Mouse (Mus musculus): ENCODE measurements at regions not wholly inside any gene's neighbourhood (a gene's known extent, or its start where the extent isn't known, plus 50 kb on each side); places are given as distances from the start of the nearest gene placed in this dataset.

DNA sequence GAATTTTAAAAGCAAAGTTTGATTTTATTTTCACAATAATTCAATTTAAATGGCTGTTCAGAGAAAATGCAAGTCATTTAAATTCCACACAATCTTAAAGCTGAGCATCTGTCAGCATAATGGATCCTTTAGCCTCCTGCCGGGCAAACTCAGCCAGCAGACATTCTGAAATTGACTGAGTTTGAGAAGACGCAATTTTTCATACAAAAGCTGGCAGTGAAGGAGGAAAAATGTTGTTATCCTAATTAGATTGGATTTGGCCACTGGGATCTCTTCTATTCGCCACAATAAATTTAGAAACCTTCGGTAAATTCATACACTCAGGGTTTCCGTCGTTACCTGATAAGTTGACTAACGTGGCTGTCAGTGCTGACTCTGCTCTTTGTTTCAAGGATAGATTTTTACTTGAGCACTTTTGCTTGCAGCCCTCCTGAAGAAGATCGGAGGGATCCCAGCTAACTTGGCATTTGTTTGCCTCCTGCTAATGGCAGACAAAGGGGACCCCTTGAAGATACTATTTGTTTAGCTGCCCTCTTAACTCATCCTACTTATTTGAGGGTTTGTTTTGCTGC lies 244.9 kb upstream of the Fsip2 start:
- Histone ChIP-seq H3K36me3 (replicated peaks) (no peaks in the 10 kb centered on the region), H3K4me2 (peak overlapping the region; percentile 39), H3K9ac (no peak overlapping the region), H3K4me3 (replicated peaks) (no peak overlapping the region), H3K27me3 (no peaks in the 10 kb centered on the region), H3K4me1 (no peaks in the 10 kb centered on the region), H3K27ac (0 out of 2 replicates have a peak overlapping the region, but pooled peaks have one; percentile 0), H3K9me3 (no peaks in the 10 kb centered on the region)
- 14% methylated on average over 8 of the region's 8 CpGs for WGBS
- peak; percentile 46; the same call in 1 of the 2 replicates for ATAC-seq (ENCODE audit: low FRiP score)

DNA sequence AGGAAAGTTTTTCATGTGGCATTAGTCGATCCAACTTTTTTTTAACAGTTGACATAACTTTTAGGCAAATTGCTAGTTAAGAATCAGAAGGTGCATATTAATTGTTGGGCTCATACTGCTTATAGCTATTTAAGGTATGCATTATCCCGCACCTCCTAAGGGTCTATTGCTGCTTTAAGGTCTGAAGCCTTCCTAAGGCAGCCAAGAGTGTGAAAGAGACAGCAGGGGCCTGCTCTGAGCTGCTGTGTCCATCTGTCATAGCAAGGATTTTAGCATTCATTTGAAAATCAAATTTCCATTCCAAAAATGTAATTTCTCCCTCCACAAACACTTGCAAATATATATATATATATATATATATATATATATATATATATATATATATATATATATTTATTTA lies 241.6 kb upstream of the Fsip2 start:
- Histone ChIP-seq H3K27me3 (no peaks in the 10 kb centered on the region), H3K36me3 (replicated peaks) (no peaks in the 10 kb centered on the region), H3K27ac (no peak overlapping the region), H3K4me2 (no peak overlapping the region), H3K4me1 (no peaks in the 10 kb centered on the region), H3K4me3 (replicated peaks) (no peak overlapping the region), H3K9ac (no peak overlapping the region), H3K9me3 (no peaks in the 10 kb centered on the region)
- ATAC-seq (ENCODE audit: low FRiP score), result no peak
- 75% methylated on average over 2 of the region's 2 CpGs for WGBS

DNA sequence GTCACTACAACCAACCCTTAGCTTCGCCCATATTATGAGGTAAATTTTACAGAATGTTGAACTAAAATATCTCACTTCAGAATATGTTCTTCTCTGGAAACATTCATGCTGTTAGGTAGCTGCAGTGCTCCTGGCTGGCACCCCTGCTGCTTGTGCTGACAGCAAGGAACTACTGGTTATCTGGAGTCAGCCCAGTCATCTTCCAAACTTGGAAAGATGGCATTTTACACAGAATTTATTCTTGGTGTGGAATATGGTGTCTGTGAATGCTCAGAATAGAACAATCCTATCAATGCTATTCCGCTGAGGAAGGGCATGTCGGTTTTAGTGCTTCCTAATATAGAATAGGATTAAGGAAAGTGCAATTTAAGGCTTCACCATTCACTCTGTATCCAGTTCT lies 227.7 kb upstream of the Fsip2 start:
- Histone ChIP-seq H3K4me2 (no peak overlapping the region), H3K9me3 (no peaks in the 10 kb centered on the region), H3K27ac (no peak overlapping the region), H3K36me3 (replicated peaks) (no peaks in the 10 kb centered on the region), H3K4me3 (replicated peaks) (no peak overlapping the region), H3K27me3 (no peaks in the 10 kb centered on the region), H3K9ac (no peak overlapping the region), H3K4me1 (no peaks in the 10 kb centered on the region)
- ATAC-seq (ENCODE audit: low FRiP score), result no peak
- WGBS, result 77% methylated on average over 3 of the region's 3 CpGs

Data from forebrain, embryonic 12.5 days (tissue).